Mouse (Mus musculus): Measurements from ENCODE around the gene Slc25a48. TPM values are rescaled to one million over a fixed set of nuclear protein-coding genes. Genes with fewer than 3 reads are reported as not detected.

Slc25a48 gene
- total and polyA plus RNA-seq, 2 experiments from 2014 or later, result 0.57 TPM; not detected in 1

DNA sequence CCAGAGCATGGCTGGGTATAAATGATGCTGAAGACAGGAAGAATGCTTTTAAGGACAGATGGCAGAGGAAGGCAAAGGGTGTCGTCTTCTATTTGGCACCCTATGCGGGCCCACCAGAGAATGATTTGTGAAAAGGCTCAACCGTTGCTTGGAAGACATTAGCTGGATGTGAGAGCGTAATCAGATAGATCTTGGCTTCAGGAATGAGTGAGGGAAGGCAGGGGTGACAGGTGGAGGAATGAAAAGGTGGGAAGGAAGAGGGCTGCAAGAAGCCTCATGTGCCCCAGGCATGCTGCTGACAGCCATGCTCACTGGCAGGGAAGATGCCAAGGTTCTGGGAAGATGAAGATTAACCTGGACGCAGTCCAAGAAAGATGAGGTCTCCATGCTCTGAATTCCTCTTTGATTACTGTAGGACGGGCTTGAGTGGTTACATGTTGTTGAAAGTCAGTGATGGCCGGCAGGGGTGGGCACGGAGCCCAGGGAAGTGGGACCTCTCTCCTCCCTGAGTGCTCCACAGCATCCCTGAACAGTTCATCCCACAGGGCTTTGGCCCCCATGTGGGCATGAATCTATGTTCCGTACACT, 25.8 kb upstream of the Slc25a48 start:
- Histone ChIP-seq H3K27me3 (ENCODE audit: control insufficient read depth, insufficient read depth, low read length) (no peaks in the 10 kb centered on the region), H3K4me3 (ENCODE audit: low read depth, low read length) (no peak overlapping the region), H3K4me2 (ENCODE audit: low read depth, low read length) (no peak overlapping the region), H3K9ac (replicated peaks; ENCODE audit: low read depth, low read length) (no peak overlapping the region), H3K27ac (ENCODE audit: low read depth) (no peak overlapping the region), H3K9me3 (replicated peaks; ENCODE audit: control insufficient read depth, low read length) (0 out of 2 replicates have a peak, but pooled peaks cover 3% of the 10 kb centered on the region), H3K4me1 (ENCODE audit: control insufficient read depth, insufficient read depth) (no peaks in the 10 kb centered on the region), H3K36me3 (replicated peaks; ENCODE audit: control insufficient read depth, insufficient read depth, low read length) (no peaks in the 10 kb centered on the region)
- TF ChIP-seq EP300 (IDR thresholded peaks at IDR 0.05; ENCODE audit: low read depth) (no peak), CTCF (IDR thresholded peaks at IDR 0.05; ENCODE audit: low read depth) (no peak)
- ATAC-seq (ENCODE audit: insufficient read depth, low read depth) (peak; percentile 44; the same call in 1 of the 2 replicates), DNase-seq (ENCODE audit: low spot score) (no peak)
- 53% methylated on average over 9 of the region's 9 CpGs for WGBS

DNA sequence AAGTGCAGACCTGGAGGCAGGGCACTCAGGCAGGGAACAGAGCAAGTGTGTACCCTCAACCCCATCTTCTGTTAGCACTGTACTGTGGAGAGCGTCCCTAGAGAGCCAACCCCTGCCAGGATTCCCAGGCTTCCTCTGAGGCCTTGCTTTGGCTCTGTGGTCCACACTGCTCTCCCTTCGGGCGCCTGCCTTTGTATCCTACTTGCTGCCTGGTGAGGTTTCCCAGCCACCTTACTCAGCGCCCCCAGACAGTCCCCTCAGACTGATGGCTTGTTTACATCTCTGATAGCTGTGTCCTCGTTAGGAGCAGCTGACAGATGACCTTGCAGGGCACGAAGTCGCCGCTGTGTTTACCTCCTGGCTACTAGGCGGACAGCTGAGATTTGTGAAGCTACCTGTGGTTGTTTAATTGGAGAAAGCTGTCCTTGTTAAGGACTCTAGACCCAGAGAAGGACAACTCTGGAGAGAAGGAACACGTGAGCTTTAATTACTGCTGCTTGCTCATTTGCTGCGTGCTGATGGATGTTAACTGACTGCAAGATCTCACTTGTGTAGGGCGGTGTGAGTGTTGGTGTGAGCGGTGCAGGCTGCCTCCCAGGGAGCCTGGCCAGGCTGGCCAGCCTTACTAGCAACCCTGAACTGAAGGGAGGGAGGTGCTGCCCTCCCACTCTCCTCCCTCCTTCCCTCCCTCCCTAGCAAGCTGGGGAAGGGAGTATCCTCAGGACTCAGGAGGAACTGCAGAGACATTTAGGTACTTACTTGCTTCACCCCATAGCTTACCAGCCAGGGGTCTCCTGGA, 19.3 kb upstream of the Slc25a48 start:
- H3K4me2 ChIP-seq (ENCODE audit: low read depth, low read length), result no peak overlapping the region
- DNase-seq (ENCODE audit: low spot score), result no peak
- H3K27me3 ChIP-seq (ENCODE audit: control insufficient read depth, insufficient read depth, low read length), result peaks cover 15% of the 10 kb centered on the region
- no peak for ATAC-seq (ENCODE audit: insufficient read depth, low read depth)
- H3K4me3 ChIP-seq (ENCODE audit: low read depth, low read length), result no peak overlapping the region
- no peaks in the 10 kb centered on the region for H3K4me1 ChIP-seq (ENCODE audit: control insufficient read depth, insufficient read depth)
- 36% methylated on average over 13 of the region's 13 CpGs for WGBS
- no peak for TF ChIP-seq EP300 (IDR thresholded peaks at IDR 0.05; ENCODE audit: low read depth)
- H3K9ac ChIP-seq (replicated peaks; ENCODE audit: low read depth, low read length), result no peak overlapping the region
- no peaks in the 10 kb centered on the region for H3K9me3 ChIP-seq (replicated peaks; ENCODE audit: control insufficient read depth, low read length)
- H3K27ac ChIP-seq (ENCODE audit: low read depth), result no peak overlapping the region
- H3K36me3 ChIP-seq (replicated peaks; ENCODE audit: control insufficient read depth, insufficient read depth, low read length), result no peaks in the 10 kb centered on the region

DNA sequence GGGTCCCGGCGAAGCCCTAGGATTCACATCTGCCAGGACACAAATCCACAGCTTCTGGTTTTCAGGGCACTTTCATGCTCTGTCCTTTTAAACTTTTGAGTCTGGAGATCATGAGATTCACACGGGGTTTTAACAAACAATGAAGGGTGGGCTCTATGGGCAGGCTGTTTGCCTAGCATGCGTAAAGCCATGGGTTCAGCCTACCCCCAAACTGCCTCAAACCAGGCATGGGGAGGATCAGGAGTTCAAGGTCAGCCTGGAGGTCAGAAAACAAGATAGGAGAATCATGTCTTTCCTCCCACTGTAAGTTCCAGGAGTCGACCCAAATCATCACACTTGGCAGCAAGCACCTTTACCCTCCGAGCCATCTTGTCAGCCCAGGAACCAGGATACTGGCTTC, 18.6 kb upstream of the Slc25a48 start:
- TF ChIP-seq CTCF (IDR thresholded peaks at IDR 0.05; ENCODE audit: low read depth), result no peak
- TF ChIP-seq EP300 (IDR thresholded peaks at IDR 0.05; ENCODE audit: low read depth), result no peak
- no peak overlapping the region for H3K27ac ChIP-seq (ENCODE audit: low read depth)
- 67% methylated on average over 6 of the region's 6 CpGs for WGBS
- H3K4me1 ChIP-seq (ENCODE audit: control insufficient read depth, insufficient read depth), result no peaks in the 10 kb centered on the region
- H3K27me3 ChIP-seq (ENCODE audit: control insufficient read depth, insufficient read depth, low read length), result peaks cover 21% of the 10 kb centered on the region
- H3K4me3 ChIP-seq (ENCODE audit: low read depth, low read length), result no peak overlapping the region
- H3K36me3 ChIP-seq (replicated peaks; ENCODE audit: control insufficient read depth, insufficient read depth, low read length), result no peaks in the 10 kb centered on the region
- no peak for ATAC-seq (ENCODE audit: insufficient read depth, low read depth)
- no peak overlapping the region for H3K4me2 ChIP-seq (ENCODE audit: low read depth, low read length)
- DNase-seq (ENCODE audit: low spot score), result no peak
- H3K9me3 ChIP-seq (replicated peaks; ENCODE audit: control insufficient read depth, low read length), result no peaks in the 10 kb centered on the region
- H3K9ac ChIP-seq (replicated peaks; ENCODE audit: low read depth, low read length), result no peak overlapping the region

DNA sequence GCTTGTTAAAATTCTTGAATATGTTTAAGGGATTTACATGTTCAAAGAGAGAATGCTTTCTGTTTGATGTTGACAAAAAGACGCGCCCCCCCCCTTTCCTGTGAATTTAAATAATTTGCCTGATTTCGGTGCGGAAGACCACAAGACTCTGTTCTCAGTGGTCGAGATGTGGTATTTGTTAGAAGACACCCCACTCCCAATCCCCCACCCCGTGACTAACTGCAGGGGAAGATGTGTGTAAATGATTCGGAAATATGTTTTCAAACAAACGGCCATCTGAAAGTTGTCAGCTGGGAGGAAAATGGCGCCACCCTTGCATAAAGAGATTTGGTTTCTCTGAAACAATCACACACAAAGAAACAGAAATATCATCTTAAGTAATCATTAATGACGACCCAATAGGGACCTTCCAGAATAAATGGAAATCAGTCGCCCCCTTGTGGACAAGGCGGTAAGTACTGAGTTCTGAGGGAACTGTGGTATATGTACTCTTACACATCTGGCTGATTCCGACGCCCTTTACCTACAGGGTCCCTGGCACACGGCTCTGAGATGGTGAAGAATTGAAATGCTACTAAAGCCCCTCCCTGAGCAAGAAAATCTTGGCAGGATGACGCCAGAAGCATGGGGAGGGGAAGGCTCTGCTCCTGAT, 16.0 kb upstream of the Slc25a48 start:
- H3K27me3 ChIP-seq (ENCODE audit: control insufficient read depth, insufficient read depth, low read length), result peaks cover 27% of the 10 kb centered on the region
- H3K9me3 ChIP-seq (replicated peaks; ENCODE audit: control insufficient read depth, low read length), result no peaks in the 10 kb centered on the region
- peak; percentile 40 for DNase-seq (ENCODE audit: low spot score)
- no peak overlapping the region for H3K9ac ChIP-seq (replicated peaks; ENCODE audit: low read depth, low read length)
- no peak overlapping the region for H3K27ac ChIP-seq (ENCODE audit: low read depth)
- no peak for ATAC-seq (ENCODE audit: insufficient read depth, low read depth)
- no peaks in the 10 kb centered on the region for H3K36me3 ChIP-seq (replicated peaks; ENCODE audit: control insufficient read depth, insufficient read depth, low read length)
- TF ChIP-seq CTCF (IDR thresholded peaks at IDR 0.05; ENCODE audit: low read depth) (peak; percentile 68), EP300 (IDR thresholded peaks at IDR 0.05; ENCODE audit: low read depth) (no peak)
- no peak overlapping the region for H3K4me2 ChIP-seq (ENCODE audit: low read depth, low read length)
- no peaks in the 10 kb centered on the region for H3K4me1 ChIP-seq (ENCODE audit: control insufficient read depth, insufficient read depth)
- WGBS, result 23% methylated on average over 16 of the region's 16 CpGs
- H3K4me3 ChIP-seq (ENCODE audit: low read depth, low read length), result no peak overlapping the region

DNA sequence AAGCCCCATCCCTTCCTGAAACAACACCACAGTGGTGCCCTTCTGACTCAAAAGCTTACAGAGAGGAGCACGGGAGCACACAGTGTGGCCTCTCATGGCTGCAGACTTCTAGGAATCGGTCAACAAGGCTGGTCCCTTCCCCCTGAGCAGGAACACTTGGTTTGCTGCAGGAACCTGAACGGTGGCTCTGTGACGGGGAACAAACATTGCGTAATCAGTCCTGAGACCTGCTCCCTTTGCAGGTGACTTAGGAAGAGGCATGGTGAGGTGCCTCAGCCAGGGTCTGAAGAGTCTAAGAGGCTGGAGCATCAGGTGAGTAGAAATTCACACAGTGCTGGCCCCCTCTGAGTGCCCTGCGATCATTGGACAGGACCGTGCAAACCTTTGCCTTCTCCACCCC, 12.2 kb upstream of the Slc25a48 start:
- DNase-seq (ENCODE audit: low spot score) (no peak), ATAC-seq (ENCODE audit: insufficient read depth, low read depth) (no peak)
- H3K27ac ChIP-seq (ENCODE audit: low read depth), result no peak overlapping the region
- H3K27me3 ChIP-seq (ENCODE audit: control insufficient read depth, insufficient read depth, low read length), result peaks cover 38% of the 10 kb centered on the region
- TF ChIP-seq EP300 (IDR thresholded peaks at IDR 0.05; ENCODE audit: low read depth), result no peak
- no peak for TF ChIP-seq CTCF (IDR thresholded peaks at IDR 0.05; ENCODE audit: low read depth)
- no peaks in the 10 kb centered on the region for H3K9me3 ChIP-seq (replicated peaks; ENCODE audit: control insufficient read depth, low read length)
- no peak overlapping the region for H3K9ac ChIP-seq (replicated peaks; ENCODE audit: low read depth, low read length)
- no peaks in the 10 kb centered on the region for H3K36me3 ChIP-seq (replicated peaks; ENCODE audit: control insufficient read depth, insufficient read depth, low read length)
- 76% methylated on average over 7 of the region's 7 CpGs for WGBS
- no peak overlapping the region for H3K4me3 ChIP-seq (ENCODE audit: low read depth, low read length)
- no peaks in the 10 kb centered on the region for H3K4me1 ChIP-seq (ENCODE audit: control insufficient read depth, insufficient read depth)
- H3K4me2 ChIP-seq (ENCODE audit: low read depth, low read length), result no peak overlapping the region
